Mouse (Mus musculus) G1E (cell line): ENCODE measurements around the gene Gm28434.

Experiments used
- CTCF ChIP-seq: IDR thresholded peaks from 2 replicates; pipeline ENCODE4 v1.5.1; 2012; ENCODE audit warnings: low read depth, low read length, inconsistent platforms, mixed read lengths
- TAL1 ChIP-seq: conservative IDR thresholded peaks from 2 replicates; pipeline ENCODE4 v1.6.1; 2012; ENCODE audit warnings: low read depth, low read length, inconsistent platforms, mixed read lengths

DNA sequence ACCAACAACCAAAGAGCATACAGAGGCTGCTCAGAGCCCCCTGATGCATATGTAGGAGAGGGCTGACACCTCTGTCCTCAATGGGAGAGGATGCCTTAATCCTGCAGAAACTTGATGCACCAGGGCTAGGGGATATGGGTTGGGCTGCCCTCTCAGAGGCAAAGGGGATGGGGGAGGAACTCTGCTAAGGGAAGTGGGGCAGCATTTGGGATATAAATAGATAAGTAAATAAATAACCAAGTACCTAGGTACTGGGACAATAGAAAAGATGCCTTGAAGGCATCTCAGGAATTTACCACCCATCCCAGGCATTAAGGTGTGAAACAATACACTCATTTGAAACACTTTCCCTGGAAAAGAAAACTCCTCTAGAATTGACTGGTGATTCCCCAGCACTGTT is 17.5 kb upstream of the Gm28434 start:
- TF ChIP-seq CTCF: no peak
- no peak for TF ChIP-seq TAL1
